Mouse (Mus musculus): Measurements from ENCODE around the gene Gm20503. TPM values are rescaled to one million over a fixed set of nuclear protein-coding genes. Genes with fewer than 3 reads are reported as not detected.

The Gm20503 gene
- total and polyA plus RNA-seq, 2 experiments from 2014 or later = 11.8 TPM; not detected in 1

- DNase-seq (no peak), ATAC-seq (no peak)
- Histone ChIP-seq H3K27me3 (ENCODE audit: insufficient read depth, low read length) (no peaks in the 10 kb centered on the region), H3K9me3 (ENCODE audit: low read length) (no peaks in the 10 kb centered on the region), H3K4me2 (ENCODE audit: low read depth) (no peak overlapping the region), H3K4me1 (ENCODE audit: insufficient read depth) (no peaks in the 10 kb centered on the region), H3K4me3 (ENCODE audit: low read depth, low read length) (no peak overlapping the region), H3K36me3 (ENCODE audit: insufficient read depth) (no peaks in the 10 kb centered on the region), H3K9ac (no peak overlapping the region), H3K27ac (ENCODE audit: low read depth, low read length) (no peak overlapping the region)
- 85% methylated on average over 8 of the region's 8 CpGs for WGBS
- TF ChIP-seq CTCF (IDR thresholded peaks at IDR 0.05; ENCODE audit: low read depth) = no peak
These were observed 20.2 kb upstream of the Gm20503 start for GRCm38 (mm10) chr4:58982806-58983205.

DNA sequence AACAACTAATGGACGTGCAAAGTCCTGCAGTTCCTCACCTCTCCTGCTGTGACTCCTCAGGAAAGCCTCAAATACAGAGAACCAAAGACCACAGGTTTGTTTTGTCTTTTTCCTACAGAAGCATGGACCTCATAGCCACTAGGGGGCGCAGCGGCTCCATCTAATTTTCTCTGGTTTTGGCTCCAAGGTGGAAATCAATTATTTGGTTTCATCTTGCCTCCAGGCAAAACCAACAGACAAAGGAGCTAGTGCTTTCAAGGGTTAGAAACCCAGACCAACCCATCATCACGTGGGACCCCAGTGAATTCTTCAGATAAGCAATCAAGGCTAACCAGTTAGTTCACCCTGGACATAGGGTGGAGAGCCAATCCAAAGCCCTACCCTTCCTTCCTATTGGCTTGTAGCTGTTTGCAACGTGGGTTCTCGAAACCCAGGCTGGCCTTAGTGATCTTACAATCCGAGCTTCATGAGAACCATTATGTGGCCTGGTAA lies 17.8 kb upstream of the Gm20503 start:
- TF ChIP-seq CTCF (IDR thresholded peaks at IDR 0.05; ENCODE audit: low read depth) = peak; percentile 82
- Histone ChIP-seq H3K36me3 (ENCODE audit: insufficient read depth) (no peaks in the 10 kb centered on the region), H3K4me3 (ENCODE audit: low read depth, low read length) (no peak overlapping the region), H3K9me3 (ENCODE audit: low read length) (no peaks in the 10 kb centered on the region), H3K27ac (ENCODE audit: low read depth, low read length) (no peak overlapping the region), H3K4me1 (ENCODE audit: insufficient read depth) (no peaks in the 10 kb centered on the region), H3K4me2 (ENCODE audit: low read depth) (no peak overlapping the region), H3K9ac (no peak overlapping the region), H3K27me3 (ENCODE audit: insufficient read depth, low read length) (no peaks in the 10 kb centered on the region)
- ATAC-seq (no peak), DNase-seq (peak; percentile 81)
- WGBS = 27% methylated on average over 7 of the region's 7 CpGs

- H3K27ac ChIP-seq (ENCODE audit: low read depth, low read length) = no peak within 1 kb of the TSS
- peak; percentile 67 for ATAC-seq
These were observed 16.3 kb upstream of the Gm20503 start, which contains the start of gene Ptgr1 for GRCm38 (mm10) chr4:58986540-58987190. TSS of gene Ptgr1 (minus strand) at chr4:58987119.

DNA sequence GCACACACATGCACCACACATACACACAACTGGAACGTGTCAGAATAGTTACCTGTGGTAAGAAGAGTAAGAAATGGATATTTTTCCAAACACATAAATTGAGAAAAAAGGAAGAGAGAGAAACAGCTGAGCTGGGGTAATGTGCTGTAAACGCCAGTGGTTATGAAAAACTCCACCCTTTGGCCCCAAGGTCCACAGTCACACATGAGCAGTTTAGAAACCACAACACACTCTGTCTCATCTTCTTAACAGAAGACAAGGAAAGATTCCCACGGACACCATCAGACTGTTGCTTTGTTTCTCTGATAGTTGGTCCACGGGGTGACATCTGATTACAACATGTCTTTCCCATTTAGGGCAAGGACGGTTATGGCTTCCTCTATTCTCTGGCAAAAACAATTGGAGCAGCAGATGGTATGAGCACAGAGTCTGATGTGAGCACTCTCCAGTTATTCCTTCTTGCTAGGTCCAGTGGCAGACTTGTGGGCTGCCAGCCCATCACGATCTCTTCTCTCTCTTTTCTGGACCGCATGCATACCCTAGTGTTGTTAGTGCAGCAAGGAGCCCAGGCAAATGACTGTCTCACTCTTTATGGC lies 13.6 kb upstream of the Gm20503 start:
- no peaks in the 10 kb centered on the region for H3K36me3 ChIP-seq (ENCODE audit: insufficient read depth)
- no peaks in the 10 kb centered on the region for H3K4me1 ChIP-seq (ENCODE audit: insufficient read depth)
- no peak overlapping the region for H3K9ac ChIP-seq
- no peak overlapping the region for H3K4me3 ChIP-seq (ENCODE audit: low read depth, low read length)
- WGBS = 82% methylated on average over 7 of the region's 7 CpGs
- H3K27ac ChIP-seq (ENCODE audit: low read depth, low read length) = no peak overlapping the region
- ATAC-seq = no peak
- no peak for DNase-seq
- H3K9me3 ChIP-seq (ENCODE audit: low read length) = no peaks in the 10 kb centered on the region
- TF ChIP-seq CTCF (IDR thresholded peaks at IDR 0.05; ENCODE audit: low read depth) = no peak
- H3K4me2 ChIP-seq (ENCODE audit: low read depth) = no peak overlapping the region
- no peaks in the 10 kb centered on the region for H3K27me3 ChIP-seq (ENCODE audit: insufficient read depth, low read length)

More at GRCm38 (mm10) chr4:58986540-58987190, 16.3 kb upstream of the Gm20503 start, which contains the start of gene Ptgr1:
- H3K9me3 ChIP-seq (ENCODE audit: low read length) = no peaks in the 10 kb centered on the region
- peak within 1 kb of the TSS; percentile 44 for H3K4me3 ChIP-seq (ENCODE audit: low read depth, low read length)
- TF ChIP-seq CTCF (IDR thresholded peaks at IDR 0.05; ENCODE audit: low read depth) = no peak
- H3K27me3 ChIP-seq (ENCODE audit: insufficient read depth, low read length) = no peaks in the 10 kb centered on the region
- peak within 1 kb of the TSS; percentile 91 for H3K4me2 ChIP-seq (ENCODE audit: low read depth)
- peak; percentile 86 for DNase-seq
- H3K36me3 ChIP-seq (ENCODE audit: insufficient read depth) = no peaks in the 10 kb centered on the region
- no peaks in the 10 kb centered on the region for H3K4me1 ChIP-seq (ENCODE audit: insufficient read depth)
- peak within 1 kb of the TSS; percentile 34 for H3K9ac ChIP-seq
- 2% methylated on average over 28 of the region's 28 CpGs for WGBS

- H3K4me3 ChIP-seq (ENCODE audit: low read depth, low read length) = no peak overlapping the region
- no peak overlapping the region; the same call in 1 of the 2 replicates for H3K9ac ChIP-seq
- no peaks in the 10 kb centered on the region for H3K4me1 ChIP-seq (ENCODE audit: insufficient read depth)
- no peak overlapping the region for H3K27ac ChIP-seq (ENCODE audit: low read depth, low read length)
- H3K36me3 ChIP-seq (ENCODE audit: insufficient read depth) = no peaks in the 10 kb centered on the region
- WGBS = 57% methylated on average over 17 of the region's 17 CpGs
- no peaks in the 10 kb centered on the region for H3K27me3 ChIP-seq (ENCODE audit: insufficient read depth, low read length)
- no peak overlapping the region for H3K4me2 ChIP-seq (ENCODE audit: low read depth)
- DNase-seq = peak; percentile 9
- TF ChIP-seq CTCF (IDR thresholded peaks at IDR 0.05; ENCODE audit: low read depth) = no peak
- peak; percentile 34 for ATAC-seq
- H3K9me3 ChIP-seq (ENCODE audit: low read length) = no peaks in the 10 kb centered on the region
These were observed 12.2 kb upstream of the Gm20503 start for GRCm38 (mm10) chr4:58990609-58991434.

- H3K4me2 ChIP-seq (ENCODE audit: low read depth) = no peak overlapping the region
- no peak for TF ChIP-seq CTCF (IDR thresholded peaks at IDR 0.05; ENCODE audit: low read depth)
- no peaks in the 10 kb centered on the region for H3K4me1 ChIP-seq (ENCODE audit: insufficient read depth)
- H3K9me3 ChIP-seq (ENCODE audit: low read length) = no peaks in the 10 kb centered on the region
- no peaks in the 10 kb centered on the region for H3K36me3 ChIP-seq (ENCODE audit: insufficient read depth)
- H3K27me3 ChIP-seq (ENCODE audit: insufficient read depth, low read length) = no peaks in the 10 kb centered on the region
- WGBS = 81% methylated on average over 5 of the region's 5 CpGs
- no peak overlapping the region for H3K27ac ChIP-seq (ENCODE audit: low read depth, low read length)
- DNase-seq (no peak), ATAC-seq (no peak)
- no peak overlapping the region for H3K4me3 ChIP-seq (ENCODE audit: low read depth, low read length)
- H3K9ac ChIP-seq = no peak overlapping the region
These were observed 10.8 kb upstream of the Gm20503 start for GRCm38 (mm10) chr4:58992195-58992594.
